Mouse (Mus musculus) effector memory CD4-positive, alpha-beta T cell, adult 5 months (primary cell): ENCODE data around the gene Zfp800. TPM values are rescaled to one million over a fixed set of nuclear protein-coding genes. Genes with fewer than 3 reads are reported as not detected.

ENCODE experiments used
- polyA plus RNA-seq: library from polyadenylated mRNA; unstranded; fragments of 100-300 nt; shearing (Covaris generic); gene quantifications from one replicate; pipeline ENCODE4 v1.2.1, GENCODE M21; 2017

Gene Zfp800
- polyA plus RNA-seq, result 49.0 TPM

DNA sequence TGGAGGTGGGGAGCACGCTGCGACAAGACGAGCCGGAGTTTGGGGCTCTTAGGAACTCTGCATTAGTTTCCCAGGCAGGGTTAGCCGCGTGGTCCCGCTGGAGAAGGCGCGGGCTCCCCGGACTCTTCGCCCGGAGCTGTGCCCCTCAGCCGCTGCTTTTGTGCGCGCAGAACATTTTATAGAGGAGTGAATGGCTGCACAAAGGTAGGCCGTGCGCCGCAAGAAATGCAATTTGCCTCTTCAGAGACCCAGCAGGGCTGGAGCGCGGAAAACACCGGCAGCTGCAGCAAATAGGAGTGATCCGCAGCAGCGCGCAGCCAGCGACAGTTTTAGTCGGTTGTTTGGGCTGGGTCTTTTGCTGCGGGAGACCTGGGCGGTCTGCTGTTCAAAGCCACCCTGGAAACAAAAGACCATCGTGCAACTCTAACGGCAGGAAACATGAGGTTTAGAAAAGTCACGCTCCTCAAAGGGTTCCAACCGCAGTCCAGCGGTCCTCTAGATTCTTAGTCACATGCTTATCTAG lies at the start of gene Zfp800:
Zfp800 (minus strand) TSS at position 325 of the 523 bp plus-strand sequence.

DNA sequence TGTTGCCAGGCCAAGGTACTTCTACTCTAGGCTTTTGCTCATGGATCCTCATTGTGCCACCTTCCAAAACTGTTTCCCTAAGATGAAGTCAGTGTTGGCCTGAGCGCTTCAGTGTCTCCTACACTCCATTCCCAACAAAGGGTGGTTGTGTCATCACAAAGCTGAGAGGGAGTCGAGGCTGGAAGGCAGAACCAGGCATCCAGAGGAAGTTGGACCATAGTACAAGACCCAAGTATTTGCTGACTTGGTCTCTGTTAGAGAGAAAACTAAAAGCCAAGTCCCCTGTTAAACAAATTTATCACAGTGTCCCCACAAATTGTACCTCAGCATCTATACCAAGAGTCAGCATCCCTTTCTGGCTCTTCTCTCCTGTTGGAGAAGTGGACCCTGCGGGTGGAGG lies 30.5 kb upstream of the Zfp800 start, which contains the start of gene Gcc1:
Gcc1 (minus strand) TSS at position 101 of the 400 bp plus-strand sequence.

DNA sequence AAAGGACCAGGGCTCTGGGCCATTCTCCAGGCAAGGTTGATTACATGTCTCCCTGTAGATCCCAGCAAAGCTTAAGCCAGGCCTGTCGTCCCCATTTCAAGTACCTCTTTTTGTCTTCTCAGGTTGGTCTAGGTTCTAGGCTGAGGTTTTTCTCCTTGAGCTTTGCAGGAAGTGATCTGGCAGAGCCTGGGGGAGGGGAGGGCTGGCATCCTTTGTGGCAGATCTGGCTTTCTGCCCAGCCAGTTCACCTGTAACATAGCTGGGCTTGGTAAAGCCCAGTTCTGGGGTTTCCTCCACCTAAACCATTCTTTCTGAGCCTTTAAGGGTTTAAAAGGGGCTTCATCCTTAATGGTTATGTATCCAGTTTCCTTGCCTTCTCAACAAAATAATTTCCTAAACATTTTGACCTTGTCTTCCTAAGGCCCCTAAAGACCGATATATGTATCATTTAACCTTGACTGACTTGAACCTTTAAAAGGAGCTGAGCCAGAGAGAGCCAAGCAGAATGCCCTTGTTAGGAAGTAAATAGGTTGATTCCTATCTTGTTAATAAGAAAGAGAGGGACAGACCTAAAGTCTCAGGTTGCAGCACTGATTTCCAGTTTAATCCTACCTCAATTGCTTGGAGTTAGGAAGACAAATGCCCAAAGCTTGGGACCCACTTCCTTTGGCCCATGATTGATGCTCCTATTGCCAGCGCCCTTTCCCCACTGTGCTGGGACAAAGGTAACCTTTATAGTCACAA lies 29.5 kb upstream of the Zfp800 start, which contains the start of gene Fscn3:
Fscn3 (plus strand) TSS at position 694 of the 744 bp plus-strand sequence.

DNA sequence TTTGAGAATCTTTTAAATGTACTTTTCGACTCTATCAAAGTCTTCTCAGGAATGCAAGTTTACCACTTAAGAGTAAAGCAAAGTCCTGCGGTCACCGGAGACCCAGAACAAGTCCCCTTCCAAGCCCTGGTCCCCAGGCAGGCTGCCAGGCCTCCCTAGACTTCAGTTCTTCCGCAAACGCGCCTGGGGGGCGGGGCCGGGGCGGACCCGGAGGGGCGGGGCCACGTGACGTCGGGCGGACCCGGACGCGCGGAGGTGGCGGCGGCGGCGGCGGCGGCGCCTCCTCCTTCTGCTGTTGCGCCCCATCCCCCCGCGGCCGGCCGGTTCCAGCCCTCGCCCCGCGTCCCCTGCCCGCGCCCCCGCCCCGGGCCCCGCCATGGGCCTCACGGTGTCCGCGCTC lies 25.5 kb upstream of the Zfp800 start, which contains the start of gene Arf5:
Arf5 (plus strand) TSS at position 248 of the 400 bp plus-strand sequence.

Other genes with a start within 250 kb of the Zfp800 start
- 244 TPM for gene Arf5, start 25.6 kb upstream of the Zfp800 start, polyA plus RNA-seq
- gene Fscn3, start 29.8 kb upstream of the Zfp800 start, polyA plus RNA-seq, result not detected
- gene Gcc1, start 30.4 kb upstream of the Zfp800 start, polyA plus RNA-seq, result 15.4 TPM
- gene Pax4, start 51.3 kb upstream of the Zfp800 start, polyA plus RNA-seq, result not detected
- 105 TPM for gene Snd1, start 77.1 kb upstream of the Zfp800 start, polyA plus RNA-seq